26 mouse cellular contexts compared by ENCODE assay signal in genomic region chr17:50294726-50295125, GRCm38 (mm10). TPM values are rescaled to one million over a fixed set of nuclear protein-coding genes. Genes with fewer than 3 reads are reported as not detected.
DNase-seq lines count a peak whose midpoint lies in the region; ATAC-seq and TF ChIP-seq lines count a peak whose summit lies in the region.
"Had no signal": no experiment of that assay in that cellular context is flagged by ENCODE, and none has a peak within 500 bp of the region (broad histone marks: within the 10 kb centered on the region; RNA-seq: fewer than 3 reads in every experiment).

No protein-coding gene starts in this region.

- ATAC-seq in cerebellum, adult (ENCODE audit: insufficient number of reproducible peaks, low FRiP score, low TSS enrichment) = no peak; the same call in 1 of the 2 replicates
- no peak for ATAC-seq in lung, postnatal 0 days
- ATAC-seq: hindbrain, postnatal 0 days; intestine, embryonic 16.5 days had no signal

- no peaks in the 10 kb centered on the region for H3K36me3 ChIP-seq in lung, postnatal 0 days (ENCODE audit: insufficient read depth, low read length)
- H3K36me3 ChIP-seq: lung, embryonic 15.5 days; neural tube, embryonic 15.5 days had no signal

- TF ChIP-seq POLR2A in cerebellum, adult 2 months (IDR thresholded peaks at IDR 0.05; ENCODE audit: borderline replicate concordance, insufficient read depth, low read length) = no peak

- no peak overlapping the region for H3K4me2 ChIP-seq in lung, postnatal 0 days (replicated peaks; ENCODE audit: low read depth, low read length)
- H3K4me2 ChIP-seq: heart, embryonic 11.5 days; liver, embryonic 15.5 days; lung, embryonic 15.5 days; neural tube, embryonic 15.5 days had no signal

- TF ChIP-seq EP300 in lung, postnatal 0 days (IDR thresholded peaks at IDR 0.05) = no peak

- H3K9ac ChIP-seq in lung, postnatal 0 days (replicated peaks; ENCODE audit: low read depth) = no peak overlapping the region
- H3K9ac ChIP-seq: liver, embryonic 15.5 days; lung, embryonic 15.5 days; neural tube, embryonic 15.5 days had no signal

- H3K9me3 ChIP-seq in lung, postnatal 0 days (ENCODE audit: low read length) = peaks cover 6% of the 10 kb centered on the region; the same call in 1 of the 2 replicates
- H3K9me3 ChIP-seq: neural tube, embryonic 15.5 days had no signal

- H3K4me1 ChIP-seq in cerebellum, adult 2 months (ENCODE audit: control insufficient read depth, insufficient read depth, low read length) = no peaks in the 10 kb centered on the region
- H3K4me1 ChIP-seq in lung, postnatal 0 days (ENCODE audit: insufficient read depth, low read depth, low read length) = no peaks in the 10 kb centered on the region

- H3K27ac ChIP-seq in cerebellum, adult 2 months (ENCODE audit: insufficient read depth, low read length) = no peak overlapping the region
- H3K27ac ChIP-seq in lung, postnatal 0 days (ENCODE audit: low read length) = no peak overlapping the region
- H3K27ac ChIP-seq: forebrain, embryonic 10.5 days; hindbrain, embryonic 10.5 days; hindbrain, postnatal 0 days; layer of hippocampus, adult 2 months; liver, embryonic 15.5 days; lung, embryonic 15.5 days; neural tube, embryonic 15.5 days had no signal

- no peak overlapping the region for H3K4me3 ChIP-seq in cerebellum, adult 2 months (replicated peaks; ENCODE audit: insufficient read depth, low read depth, low read length)
- no peak overlapping the region for H3K4me3 ChIP-seq in lung, postnatal 0 days (ENCODE audit: low read depth, low read length)
- H3K4me3 ChIP-seq: forebrain, embryonic 10.5 days; hindbrain, embryonic 10.5 days; layer of hippocampus, adult 2 months; liver, embryonic 15.5 days; lung, embryonic 15.5 days; neural tube, embryonic 15.5 days had no signal

- intact Hi-C loops in gastrocnemius, postnatal 14 days (cut with DNase I; ENCODE audit: low total_unique reads) = loop anchor here (10.0 kb wide), 2 partner anchors 210 to 500 kb away; partner anchors contain the start of gene Plcl2

- H3K27me3 ChIP-seq in cerebellum, adult 2 months (ENCODE audit: control insufficient read depth, insufficient read depth, low read length) = no peaks in the 10 kb centered on the region
- no peaks in the 10 kb centered on the region for H3K27me3 ChIP-seq in lung, postnatal 0 days (replicated peaks; ENCODE audit: insufficient read depth, low read length)
- H3K27me3 ChIP-seq: liver, embryonic 15.5 days; lung, embryonic 15.5 days; neural tube, embryonic 15.5 days had no signal

- DNase-seq in cerebellum, adult 11-12 months = peak; percentile 25
- DNase-seq in retina, postnatal 1 day = peak; percentile 16
- no peak for DNase-seq in retina, embryonic 14.5 days (ENCODE audit: low spot score)
- peak; percentile 40 to 53 for DNase-seq in cerebellum, adult 2 months
- peak; percentile 45 to 56 for DNase-seq in cerebellum, postnatal 25 days
- DNase-seq in lung, postnatal 0 days (ENCODE audit: low spot score) = no peak
- no peak for DNase-seq in gastrocnemius, postnatal 14 days
- DNase-seq: heart, postnatal 10 days; kidney, adult 9 months; kidney, postnatal 14 days; layer of hippocampus, postnatal 36 days; lung, postnatal 4 days had no signal

- WGBS in cerebellum, adult 2 months = 36% methylated on average over 12 of the region's 12 CpGs
- 87% methylated on average over 12 of the region's 12 CpGs for WGBS in lung, postnatal 0 days

- TF ChIP-seq CTCF in cerebellum, adult 2 months (IDR thresholded peaks at IDR 0.05; ENCODE audit: borderline replicate concordance, insufficient read depth, low read depth, low read length) = no peak
- no peak for TF ChIP-seq CTCF in lung, postnatal 0 days (IDR thresholded peaks at IDR 0.05)

RNA-seq across cellular contexts. Expression of gene Dazl, which starts 1.3 kb away (rescaled TPM):
- 0.24 and 0.25 TPM in 2 replicates for polyA plus RNA-seq in cerebellum, adult 2 months (2012; rRNA removed)
- polyA plus RNA-seq in lung, postnatal 0 days (2015; fragmentation: Nextera tagmentation; extraction: Ambion mirVana) = 0.11 TPM in 1 of 2 replicates, not detected in the other
- total RNA-seq in gastrocnemius, postnatal 14 days (2021) = under 1 TPM in 1 of 2 experiments, not detected in 1; 0.16 TPM
- total RNA-seq: granulocyte monocyte progenitor cell, adult 5-6 weeks had no signal
- polyA plus RNA-seq: adrenal gland, adult 2 months; embryonic facial prominence, embryonic 11.5 days; forebrain, embryonic 10.5 days; hindbrain, embryonic 10.5 days; small intestine, adult 2 months had no signal

Comparison
In these comparisons a context has a peak if more than half of its experiments do, and no peak if none do; other contexts are left out.
1. DNase-seq: peak in cerebellum, adult 11-12 months (single experiment), retina, postnatal 1 day (single experiment), cerebellum, adult 2 months (2 of 2) and cerebellum, postnatal 25 days (2 of 2); none in retina, embryonic 14.5 days (single experiment), lung, postnatal 0 days (single experiment) and gastrocnemius, postnatal 14 days (single experiment).